Mouse (Mus musculus): ENCODE measurements around the gene Ntf5. TPM values are rescaled to one million over a fixed set of nuclear protein-coding genes. Genes with fewer than 3 reads are reported as not detected.

The Ntf5 gene
- polyA plus RNA-seq, 1 experiment: 0.79 TPM

DNA sequence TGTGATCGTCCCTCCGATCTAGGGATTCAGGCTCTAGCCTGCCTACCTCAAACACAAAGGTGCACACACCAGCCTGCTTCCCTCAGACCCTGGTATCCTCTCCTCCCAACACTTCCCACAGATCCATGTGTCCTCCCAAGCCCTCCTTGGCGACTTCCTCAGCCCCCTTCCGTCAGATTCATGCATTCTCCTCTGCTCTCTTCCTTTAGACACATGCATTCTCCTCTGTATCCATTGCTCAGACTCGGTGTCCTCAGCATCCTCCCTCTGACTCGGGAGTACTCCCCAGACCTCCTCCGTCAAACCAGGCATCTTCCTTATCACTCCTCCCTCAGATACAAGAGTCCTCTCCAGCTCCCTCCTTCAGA, 20.3 kb downstream of the Ntf5 start:
- no peak for TF ChIP-seq POLR2A (IDR thresholded peaks at IDR 0.05; ENCODE audit: low read depth, low read length)
- TF ChIP-seq CTCF (IDR thresholded peaks at IDR 0.05; ENCODE audit: borderline replicate concordance, insufficient read depth, low read length): no peak
- Histone ChIP-seq H3K4me1 (ENCODE audit: control insufficient read depth, insufficient read depth, low read length) (0 out of 2 replicates have a peak, but pooled peaks cover 5% of the 10 kb centered on the region), H3K27ac (ENCODE audit: insufficient read depth, low read length) (0 out of 2 replicates have a peak overlapping the region, but pooled peaks have one; percentile 11), H3K4me3 (ENCODE audit: insufficient read depth, low read length) (peak overlapping the region; percentile 98)

- peak within 1 kb of the TSS; percentile 98 for H3K4me3 ChIP-seq (ENCODE audit: insufficient read depth, low read length)
- H3K27ac ChIP-seq (ENCODE audit: insufficient read depth, low read length): peak within 1 kb of the TSS; percentile 54
- 0 out of 2 replicates have a peak, but pooled peaks cover 5% of the 10 kb centered on the region for H3K4me1 ChIP-seq (ENCODE audit: control insufficient read depth, insufficient read depth, low read length)
- peak; percentile 95 for TF ChIP-seq CTCF (IDR thresholded peaks at IDR 0.05; ENCODE audit: borderline replicate concordance, insufficient read depth, low read length)
- peak; percentile 88 for TF ChIP-seq POLR2A (IDR thresholded peaks at IDR 0.05; ENCODE audit: low read depth, low read length)
Measured at GRCm38 (mm10) chr7:45434203-45435015, 20.9 kb downstream of the Ntf5 start, which contains the start of gene Gys1. Gys1 (plus strand) TSS chr7:45434844.

- TF ChIP-seq CTCF (IDR thresholded peaks at IDR 0.05; ENCODE audit: borderline replicate concordance, insufficient read depth, low read length): no peak
- TF ChIP-seq POLR2A (IDR thresholded peaks at IDR 0.05; ENCODE audit: low read depth, low read length): no peak
- Histone ChIP-seq H3K27ac (ENCODE audit: insufficient read depth, low read length) (peak overlapping the region; percentile 54), H3K4me1 (ENCODE audit: control insufficient read depth, insufficient read depth, low read length) (0 out of 2 replicates have a peak, but pooled peaks cover 5% of the 10 kb centered on the region), H3K4me3 (ENCODE audit: insufficient read depth, low read length) (peak overlapping the region; percentile 62)
Measured at GRCm38 (mm10) chr7:45435038-45435437, 21.5 kb downstream of the Ntf5 start.

- Histone ChIP-seq H3K4me1 (ENCODE audit: control insufficient read depth, insufficient read depth, low read length) (0 out of 2 replicates have a peak, but pooled peaks cover 5% of the 10 kb centered on the region), H3K4me3 (ENCODE audit: insufficient read depth, low read length) (no peak overlapping the region), H3K27ac (ENCODE audit: insufficient read depth, low read length) (no peak overlapping the region)
- no peak; the same call in 1 of the 2 replicates for TF ChIP-seq POLR2A (IDR thresholded peaks at IDR 0.05; ENCODE audit: low read depth, low read length)
- no peak for TF ChIP-seq CTCF (IDR thresholded peaks at IDR 0.05; ENCODE audit: borderline replicate concordance, insufficient read depth, low read length)
Measured at GRCm38 (mm10) chr7:45436444-45436843, 22.9 kb downstream of the Ntf5 start.

DNA sequence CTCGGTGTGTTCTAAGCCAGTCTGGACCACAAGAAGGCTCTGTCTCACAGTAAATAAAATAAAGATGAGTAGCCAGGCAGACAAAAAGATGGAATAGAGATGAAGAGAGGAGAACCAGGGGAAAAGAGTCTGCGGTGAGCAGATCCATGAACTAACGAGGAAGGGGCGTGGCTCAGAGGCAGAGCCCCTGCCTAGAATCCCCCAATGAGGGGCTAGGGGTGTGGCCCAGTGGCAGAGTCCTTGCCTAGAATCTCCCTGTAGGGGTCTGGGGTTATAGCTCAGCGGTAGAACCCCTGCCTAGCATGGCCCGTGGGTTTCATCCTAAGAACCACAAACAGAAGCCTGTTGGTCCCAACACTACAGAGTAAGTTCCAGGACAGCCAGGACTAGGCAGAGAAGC, 23.6 kb downstream of the Ntf5 start:
- Histone ChIP-seq H3K4me3 (ENCODE audit: insufficient read depth, low read length) (no peak overlapping the region), H3K4me1 (ENCODE audit: control insufficient read depth, insufficient read depth, low read length) (0 out of 2 replicates have a peak, but pooled peaks cover 5% of the 10 kb centered on the region), H3K27ac (ENCODE audit: insufficient read depth, low read length) (no peak overlapping the region)
- TF ChIP-seq POLR2A (IDR thresholded peaks at IDR 0.05; ENCODE audit: low read depth, low read length) (no peak), CTCF (IDR thresholded peaks at IDR 0.05; ENCODE audit: borderline replicate concordance, insufficient read depth, low read length) (no peak)

DNA sequence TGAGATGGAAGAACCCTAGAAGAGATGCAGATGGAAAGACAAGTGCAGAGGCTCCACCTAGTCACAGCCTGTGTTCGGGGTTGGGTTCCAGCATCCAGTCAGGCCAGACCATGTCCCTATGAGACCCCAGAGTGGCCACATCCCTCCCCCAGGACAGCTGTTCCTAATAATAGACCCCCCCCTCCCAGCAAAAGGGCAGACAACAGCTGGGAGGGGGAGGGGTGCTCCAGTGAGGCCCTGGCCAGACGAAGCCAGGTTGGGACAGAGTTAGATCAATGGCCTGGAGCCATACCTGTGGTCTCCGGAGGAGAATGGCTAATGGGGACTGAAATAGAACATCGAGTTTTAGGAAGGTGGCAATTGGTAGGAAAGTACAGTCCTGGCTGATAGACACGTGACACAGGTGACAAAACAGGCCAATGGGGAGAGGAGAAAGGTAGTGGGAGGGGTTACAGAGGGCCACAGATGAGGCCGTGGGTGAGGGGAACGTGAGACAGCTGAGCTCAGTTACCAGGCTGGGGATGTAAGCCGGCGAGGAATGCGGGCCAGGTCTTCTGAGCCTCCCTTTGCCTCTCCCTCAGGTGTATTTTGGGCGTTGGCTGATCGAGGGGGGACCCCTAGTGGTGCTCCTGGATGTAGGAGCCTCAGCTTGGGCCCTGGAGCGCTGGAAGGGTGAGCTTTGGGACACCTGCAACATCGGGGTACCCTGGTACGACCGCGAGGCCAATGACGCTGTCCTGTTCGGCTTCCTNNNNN, 24.2 kb downstream of the Ntf5 start, which contains the start of gene Ruvbl2:
Gene Ruvbl2 (minus strand): TSS at position 576 of the 756 bp plus-strand sequence.
- Histone ChIP-seq H3K4me1 (ENCODE audit: control insufficient read depth, insufficient read depth, low read length) (0 out of 2 replicates have a peak, but pooled peaks cover 5% of the 10 kb centered on the region), H3K4me3 (ENCODE audit: insufficient read depth, low read length) (no peak within 1 kb of the TSS)

GRCm38 (mm10) chr7:45443526-45444420, 30.3 kb downstream of the Ntf5 start:
- H3K4me3 ChIP-seq (ENCODE audit: insufficient read depth, low read length): no peak overlapping the region
- TF ChIP-seq POLR2A (IDR thresholded peaks at IDR 0.05; ENCODE audit: low read depth, low read length) (no peak), CTCF (IDR thresholded peaks at IDR 0.05; ENCODE audit: borderline replicate concordance, insufficient read depth, low read length) (no peak)
- no peak overlapping the region for H3K27ac ChIP-seq (ENCODE audit: insufficient read depth, low read length)
- no peaks in the 10 kb centered on the region for H3K4me1 ChIP-seq (ENCODE audit: control insufficient read depth, insufficient read depth, low read length)

More for the DNA sequence above, 24.2 kb downstream of the Ntf5 start, which contains the start of gene Ruvbl2:
- TF ChIP-seq POLR2A (IDR thresholded peaks at IDR 0.05; ENCODE audit: low read depth, low read length) (no peak), CTCF (IDR thresholded peaks at IDR 0.05; ENCODE audit: borderline replicate concordance, insufficient read depth, low read length) (no peak)
- no peak within 1 kb of the TSS for H3K27ac ChIP-seq (ENCODE audit: insufficient read depth, low read length)

DNA sequence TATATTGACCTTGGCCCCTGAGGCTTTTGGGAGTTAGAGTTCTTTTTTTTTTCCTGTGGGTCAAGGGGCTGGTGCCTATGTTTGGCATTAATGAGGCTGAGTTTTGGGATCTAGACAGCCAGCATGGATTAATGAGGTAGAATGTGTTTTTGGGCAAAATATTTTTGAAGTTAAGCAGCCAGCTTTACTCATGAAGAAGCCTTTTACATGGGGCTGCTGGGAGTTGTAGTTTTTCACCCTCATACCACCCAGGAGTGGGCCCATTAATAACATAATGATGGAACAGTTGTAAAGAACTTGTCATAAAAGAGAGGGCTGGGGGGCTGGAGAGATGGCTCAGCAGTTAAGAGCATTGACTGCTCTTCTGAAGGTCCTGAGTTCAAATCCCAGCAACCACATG, 33.1 kb downstream of the Ntf5 start:
- Histone ChIP-seq H3K4me1 (ENCODE audit: control insufficient read depth, insufficient read depth, low read length) (no peaks in the 10 kb centered on the region), H3K4me3 (ENCODE audit: insufficient read depth, low read length) (no peak overlapping the region), H3K27ac (ENCODE audit: insufficient read depth, low read length) (no peak overlapping the region)
- TF ChIP-seq POLR2A (IDR thresholded peaks at IDR 0.05; ENCODE audit: low read depth, low read length) (no peak), CTCF (IDR thresholded peaks at IDR 0.05; ENCODE audit: borderline replicate concordance, insufficient read depth, low read length) (no peak)

All from embryonic fibroblast, embryonic 13.5 days (primary cell).